Mouse (Mus musculus) cortical plate, adult 2 months (tissue): ENCODE measurements around the gene Ankrd65.

Experiments
- CTCF ChIP-seq: fragments of 200-500 bp; IDR thresholded peaks from 2 replicates; pipeline ENCODE4 v1.5.1; 2011; ENCODE audit warnings: mild to moderate bottlenecking, control low read depth, low read length; ENCODE audit not compliant: insufficient read depth; ENCODE audit errors: extremely low read depth
- POLR2A ChIP-seq: fragments of 200-500 bp; IDR thresholded peaks from 2 replicates; pipeline ENCODE4 v1.6.1; 2011; ENCODE audit warnings: mild to moderate bottlenecking, low read length, control low read depth; ENCODE audit not compliant: insufficient read depth; ENCODE audit errors: extremely low read depth

- TF ChIP-seq CTCF = no peak
- TF ChIP-seq POLR2A = no peak
These were observed 19.6 kb upstream of the Ankrd65 start for GRCm38 (mm10) chr4:155770626-155771025.
